Mouse (Mus musculus) small intestine, adult 2 months (tissue): ENCODE data around the gene Uap1.
A peak's percentile ranks its signal among the peaks of the same experiment; 100 is the strongest.

Source experiments
- CTCF ChIP-seq: fragments of 200-500 bp; IDR thresholded peaks from 2 replicates; pipeline ENCODE4 v1.5.1; 2012; ENCODE audit warnings: low read depth, mild to moderate bottlenecking, control low read depth, inconsistent platforms, low read length, moderate library complexity, mixed read lengths; ENCODE audit not compliant: insufficient replicate concordance, insufficient read length; ENCODE audit errors: extremely low read depth
- POLR2A ChIP-seq: fragments of 200-500 bp; IDR thresholded peaks from 2 replicates; pipeline ENCODE4 v1.6.1; 2012; ENCODE audit warnings: low read depth, mild to moderate bottlenecking, control low read depth, inconsistent platforms, low read length, moderate library complexity

DNA sequence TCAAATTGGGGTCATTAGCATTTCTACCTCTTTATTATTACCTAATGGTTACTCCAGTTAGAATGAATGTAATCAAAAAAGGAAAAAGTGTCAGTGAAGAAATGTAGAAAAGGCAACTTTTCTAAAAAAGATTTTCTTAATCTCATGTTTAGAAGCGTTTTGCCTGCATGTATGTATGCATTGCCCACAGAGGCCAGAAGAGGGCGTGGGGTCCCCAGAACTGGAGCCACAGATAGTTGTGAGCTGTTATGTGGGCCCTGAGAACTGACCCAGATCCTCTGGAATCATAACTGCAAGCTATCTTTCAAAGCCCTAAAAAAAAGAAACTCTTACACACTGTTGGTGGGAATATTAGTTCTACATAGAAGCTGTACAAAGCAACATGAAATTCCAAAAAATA is 19.5 kb downstream of the Uap1 start:
- peak; percentile 48; the same call in 1 of the 2 replicates for TF ChIP-seq CTCF
- no peak for TF ChIP-seq POLR2A
